Mouse (Mus musculus): Measurements from ENCODE around the gene Cenpk. TPM values are rescaled to one million over a fixed set of nuclear protein-coding genes. Genes with fewer than 3 reads are reported as not detected.

Cenpk gene
- total RNA-seq, 2 experiments from 2014 or later, result 1.0 to 1.4 TPM

Other genes with a start within 250 kb of the Cenpk start
- gene Nln, start 119.0 kb upstream of the Cenpk start, total RNA-seq (2021), result 10 to 100 TPM; 23.0 to 24.7 TPM
- gene Sgtb, start 118.9 kb upstream of the Cenpk start, total RNA-seq (2021), result 10 to 100 TPM; 75.2 to 79.9 TPM
- 10 to 100 TPM; 48.7 to 55.5 TPM for gene Trappc13, start 50.1 kb upstream of the Cenpk start, total RNA-seq (2021)
- 10 to 100 TPM; 57.5 to 59.5 TPM for gene Trim23, start 49.8 kb upstream of the Cenpk start, total RNA-seq (2021)
- gene Ppwd1, start 232 bp downstream of the Cenpk start, total RNA-seq (2021), result 10 to 100 TPM; 11.6 to 14.1 TPM
- 1 to 10 TPM; 3.6 to 5.4 TPM for gene Adamts6, start 59.2 kb downstream of the Cenpk start, total RNA-seq (2021)